Mouse (Mus musculus) ES-Bruce4 (cell line): ENCODE results near the gene Med23.

Experiments
- CTCF ChIP-seq: IDR thresholded peaks from one replicate; pipeline ENCODE4 v1.8.1; 2011; ENCODE audit warnings: low read depth, low read length
- EP300 ChIP-seq: IDR thresholded peaks from 2 replicates; pipeline ENCODE4 v1.6.1; 2011; ENCODE audit warnings: low read depth, low read length; ENCODE audit not compliant: insufficient read depth
- POLR2A ChIP-seq: IDR thresholded peaks from one replicate; pipeline ENCODE4 v1.8.1; 2011; ENCODE audit warnings: low read length; ENCODE audit not compliant: insufficient read depth

DNA sequence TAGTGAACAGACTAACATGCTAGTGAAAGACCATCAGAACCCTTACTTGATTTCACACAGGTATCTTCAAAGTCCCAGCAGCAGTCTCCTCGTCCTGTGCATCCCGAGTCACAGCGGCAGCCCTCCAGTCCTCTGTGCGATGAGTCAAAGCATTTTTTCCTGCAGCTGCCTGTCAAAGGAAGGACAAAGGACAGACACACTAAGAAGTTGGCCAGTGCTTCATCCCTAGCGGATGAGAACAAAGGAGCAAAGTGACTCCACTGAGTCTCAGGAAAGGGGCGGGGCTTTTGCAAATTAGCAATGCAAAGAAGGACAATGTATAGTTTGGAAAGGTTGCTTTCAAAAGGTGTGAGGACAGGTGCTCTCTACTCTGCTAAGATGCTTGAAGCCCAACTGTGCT is 43.7 kb upstream of the Med23 start:
- TF ChIP-seq CTCF, result no peak
- 0 out of 2 replicates have a peak, but pooled peaks have one; percentile 14 for TF ChIP-seq EP300
- no peak for TF ChIP-seq POLR2A
